Mouse (Mus musculus) embryonic facial prominence, embryonic 15.5 days (tissue): ENCODE measurements around the gene Smarca4. TPM values are rescaled to one million over a fixed set of nuclear protein-coding genes. Genes with fewer than 3 reads are reported as not detected.
"Not testable (repeated sequence)": the region's sequence is repeated elsewhere in the genome, so short reads cannot be mapped to it uniquely, and the experiment has no call there.

ENCODE experiments used
- ATAC-seq: fragments of 200-750 bp; cut with Nextera tagmentation; 2 replicates; pipeline ENCODE4 v1.8.0; 2017; ENCODE audit warnings: low read depth, moderate TSS enrichment; ENCODE audit not compliant: insufficient number of reproducible peaks, low FRiP score, low TSS enrichment
- H3K27ac ChIP-seq: fragments of 300-500 bp; sonication (generic); replicated peaks from 2 replicates; pipeline ENCODE4 v1.5.1; 2015; ENCODE audit warnings: mild to moderate bottlenecking, inconsistent platforms
- H3K27me3 ChIP-seq: fragments of 300-500 bp; sonication (generic); 2 replicates; pipeline ENCODE4 v1.6.1; 2015; ENCODE audit warnings: inconsistent platforms
- H3K36me3 ChIP-seq: fragments of 300-500 bp; sonication (generic); 2 replicates; pipeline ENCODE4 v1.6.1; 2015; ENCODE audit warnings: mild to moderate bottlenecking, inconsistent platforms
- H3K4me1 ChIP-seq: fragments of 300-500 bp; sonication (generic); 2 replicates; pipeline ENCODE4 v1.6.1; 2015; ENCODE audit warnings: inconsistent platforms
- H3K4me2 ChIP-seq: fragments of 300-500 bp; sonication (generic); replicated peaks from 2 replicates; pipeline ENCODE4 v1.6.1; 2015; ENCODE audit warnings: mild to moderate bottlenecking, inconsistent platforms
- H3K4me3 ChIP-seq: fragments of 300-500 bp; sonication (generic); replicated peaks from 2 replicates; pipeline ENCODE4 v1.5.1; 2015; ENCODE audit warnings: mild to moderate bottlenecking, inconsistent platforms
- H3K9ac ChIP-seq: fragments of 300-500 bp; sonication (generic); 2 replicates; pipeline ENCODE4 v1.6.1; 2015; ENCODE audit warnings: inconsistent platforms
- H3K9me3 ChIP-seq: fragments of 300-500 bp; sonication (generic); replicated peaks from 2 replicates; pipeline ENCODE4 v1.6.1; 2016; ENCODE audit warnings: inconsistent platforms
- WGBS: fragments of 180-500 bp; shearing (Covaris S2); methylation state at CpG from one replicate; pipeline ENCODE4 v1.1.7; 2015; 5-methylcytosine and 5-hydroxymethylcytosine counted together
- polyA plus RNA-seq: library from polyadenylated mRNA; unstranded; fragments of >200 nt; fragmentation: Nextera tagmentation; extraction: Ambion mirVana; gene quantifications from 2 replicates; pipeline ENCODE4 v1.2.1, GENCODE M21; 2015

The Smarca4 gene
- polyA plus RNA-seq, 1 experiment from 2014 or later = 78.5 TPM

DNA sequence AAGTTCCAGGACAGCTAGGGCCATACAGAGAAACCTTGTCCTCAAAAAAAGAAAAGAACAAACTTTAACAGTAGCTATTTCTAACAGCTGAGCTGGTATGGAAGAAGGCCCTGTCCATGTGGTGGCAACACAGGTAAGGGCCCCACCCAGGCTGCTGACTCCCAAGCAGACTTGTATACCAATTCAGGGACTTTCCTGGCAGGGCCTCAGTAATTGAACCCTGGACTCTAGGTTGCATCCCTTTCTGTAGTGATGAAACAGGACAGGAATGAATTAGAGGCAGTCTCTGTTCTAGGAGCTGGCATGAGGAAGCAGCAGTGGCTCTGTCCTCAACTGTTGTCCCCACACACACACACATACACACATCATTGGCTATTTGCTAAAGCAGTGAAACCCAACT is 78.1 kb downstream of the Smarca4 start:
- Histone ChIP-seq H3K36me3 (peaks cover 78% of the 10 kb centered on the region), H3K4me3 (no peak overlapping the region), H3K4me1 (no peaks in the 10 kb centered on the region), H3K9ac (no peak overlapping the region), H3K27ac (no peak overlapping the region), H3K4me2 (no peak overlapping the region), H3K27me3 (no peaks in the 10 kb centered on the region), H3K9me3 (no peaks in the 10 kb centered on the region)
- no peak for ATAC-seq

GRCm38 (mm10) chr9:21695229-21695792 is 79.3 kb downstream of the Smarca4 start:
- Histone ChIP-seq H3K4me1 (no peaks in the 10 kb centered on the region), H3K27ac (no peak overlapping the region), H3K9me3 (no peaks in the 10 kb centered on the region), H3K36me3 (peaks cover 77% of the 10 kb centered on the region), H3K27me3 (no peaks in the 10 kb centered on the region), H3K4me3 (no peak overlapping the region), H3K9ac (no peak overlapping the region), H3K4me2 (no peak overlapping the region)
- WGBS = 92% methylated on average over 5 of the region's 5 CpGs
- no peak for ATAC-seq

GRCm38 (mm10) chr9:21697121-21697520 is 81.2 kb downstream of the Smarca4 start:
- no peaks in the 10 kb centered on the region for H3K4me1 ChIP-seq
- WGBS = 88% methylated on average over 6 of the region's 6 CpGs
- H3K9ac ChIP-seq = no peak overlapping the region
- H3K9me3 ChIP-seq = no peaks in the 10 kb centered on the region
- no peak overlapping the region for H3K4me3 ChIP-seq
- H3K27ac ChIP-seq = no peak overlapping the region
- no peak overlapping the region for H3K4me2 ChIP-seq
- ATAC-seq = no peak
- peaks cover 84% of the 10 kb centered on the region for H3K36me3 ChIP-seq
- no peaks in the 10 kb centered on the region for H3K27me3 ChIP-seq

DNA sequence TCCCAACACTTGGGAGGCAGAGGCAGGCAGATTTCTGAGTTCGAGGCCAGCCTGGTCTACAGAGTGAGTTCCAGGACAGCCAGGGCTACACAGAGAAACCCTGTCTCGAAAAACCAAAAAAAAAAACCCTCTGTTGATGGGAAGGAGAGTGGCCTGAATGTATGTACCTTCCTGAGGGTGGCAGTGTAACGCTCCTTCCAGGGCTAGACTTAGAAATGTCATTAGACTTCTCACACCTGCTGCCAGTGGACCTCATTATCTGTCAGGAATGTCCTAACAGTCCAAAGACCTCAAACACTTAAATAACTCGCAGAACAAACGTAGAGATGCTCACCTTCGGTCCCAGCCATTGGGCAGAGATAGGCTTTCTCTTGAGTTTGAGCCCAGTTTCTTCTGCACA is 83.3 kb downstream of the Smarca4 start:
- H3K9me3 ChIP-seq, H3K4me3 ChIP-seq, H3K27me3 ChIP-seq, H3K27ac ChIP-seq, H3K4me1 ChIP-seq, H3K9ac ChIP-seq, ATAC-seq, H3K4me2 ChIP-seq: not testable (repeated sequence)
- WGBS = 87% methylated on average over 6 of the region's 6 CpGs
- peaks cover 83% of the 10 kb centered on the region for H3K36me3 ChIP-seq

DNA sequence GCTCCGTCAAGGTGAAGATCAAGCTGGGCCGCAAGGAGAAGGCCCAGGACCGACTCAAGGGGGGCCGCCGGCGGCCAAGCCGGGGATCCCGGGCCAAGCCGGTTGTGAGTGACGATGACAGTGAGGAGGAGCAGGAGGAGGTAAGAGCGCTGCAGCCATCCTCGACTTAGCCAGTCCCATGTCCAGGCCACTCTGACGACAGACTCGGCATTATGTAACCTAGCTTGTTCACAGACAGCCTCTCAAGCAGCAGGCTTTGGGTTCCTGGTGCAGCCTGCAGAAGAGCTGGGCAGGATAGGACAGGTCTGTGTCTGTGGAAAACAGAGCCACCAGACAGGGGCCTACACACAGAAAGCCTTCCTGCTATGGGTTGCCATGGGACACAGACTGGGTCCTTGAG is 85.1 kb downstream of the Smarca4 start:
- Histone ChIP-seq H3K36me3 (peaks cover 80% of the 10 kb centered on the region), H3K27ac (no peak overlapping the region), H3K4me1 (no peaks in the 10 kb centered on the region), H3K9ac (no peak overlapping the region), H3K4me2 (no peak overlapping the region), H3K27me3 (no peaks in the 10 kb centered on the region), H3K4me3 (no peak overlapping the region), H3K9me3 (no peaks in the 10 kb centered on the region)
- 85% methylated on average over 14 of the region's 14 CpGs for WGBS
- ATAC-seq = no peak

DNA sequence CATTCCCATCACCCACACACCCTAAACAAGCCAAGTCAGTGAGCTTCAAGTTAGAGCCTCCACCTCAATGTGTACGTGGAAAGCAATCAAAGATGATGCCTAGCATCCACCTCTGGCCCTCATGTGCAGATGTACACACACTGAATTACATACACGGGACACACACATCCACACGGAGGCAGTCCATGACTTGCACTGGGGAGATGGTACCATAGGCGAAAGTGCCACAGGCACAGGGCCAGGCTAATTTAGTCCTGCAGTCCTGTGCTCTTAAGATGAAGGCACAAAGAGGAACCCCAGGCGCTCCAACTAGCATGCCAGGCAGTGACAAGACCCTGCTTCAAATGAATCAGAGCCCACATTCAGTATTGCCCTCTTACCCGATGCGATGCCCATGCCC is 87.5 kb downstream of the Smarca4 start:
- Histone ChIP-seq H3K4me1 (no peaks in the 10 kb centered on the region), H3K27me3 (no peaks in the 10 kb centered on the region), H3K27ac (no peak overlapping the region), H3K9ac (no peak overlapping the region), H3K4me3 (no peak overlapping the region), H3K9me3 (no peaks in the 10 kb centered on the region), H3K4me2 (no peak overlapping the region), H3K36me3 (peaks cover 88% of the 10 kb centered on the region)
- ATAC-seq = no peak
- WGBS = 96% methylated on average over 7 of the region's 7 CpGs

GRCm38 (mm10) chr9:21706085-21706484 is 90.1 kb downstream of the Smarca4 start:
- no peak overlapping the region for H3K27ac ChIP-seq
- no peaks in the 10 kb centered on the region for H3K27me3 ChIP-seq
- H3K4me3 ChIP-seq = no peak overlapping the region
- no peaks in the 10 kb centered on the region for H3K9me3 ChIP-seq
- peaks cover 69% of the 10 kb centered on the region for H3K36me3 ChIP-seq
- ATAC-seq = no peak
- 80% methylated on average over 4 of the region's 4 CpGs for WGBS
- no peaks in the 10 kb centered on the region for H3K4me1 ChIP-seq
- H3K4me2 ChIP-seq = no peak overlapping the region
- H3K9ac ChIP-seq = no peak overlapping the region

GRCm38 (mm10) chr9:21706586-21707265 is 90.8 kb downstream of the Smarca4 start:
- H3K9me3 ChIP-seq = no peaks in the 10 kb centered on the region
- peaks cover 62% of the 10 kb centered on the region for H3K36me3 ChIP-seq
- H3K4me2 ChIP-seq = no peak overlapping the region
- no peak overlapping the region for H3K4me3 ChIP-seq
- H3K9ac ChIP-seq = no peak overlapping the region
- no peak overlapping the region for H3K27ac ChIP-seq
- 90% methylated on average over 8 of the region's 8 CpGs for WGBS
- no peaks in the 10 kb centered on the region for H3K4me1 ChIP-seq
- ATAC-seq = peak; percentile 37; the same call in 1 of the 2 replicates
- H3K27me3 ChIP-seq = no peaks in the 10 kb centered on the region

DNA sequence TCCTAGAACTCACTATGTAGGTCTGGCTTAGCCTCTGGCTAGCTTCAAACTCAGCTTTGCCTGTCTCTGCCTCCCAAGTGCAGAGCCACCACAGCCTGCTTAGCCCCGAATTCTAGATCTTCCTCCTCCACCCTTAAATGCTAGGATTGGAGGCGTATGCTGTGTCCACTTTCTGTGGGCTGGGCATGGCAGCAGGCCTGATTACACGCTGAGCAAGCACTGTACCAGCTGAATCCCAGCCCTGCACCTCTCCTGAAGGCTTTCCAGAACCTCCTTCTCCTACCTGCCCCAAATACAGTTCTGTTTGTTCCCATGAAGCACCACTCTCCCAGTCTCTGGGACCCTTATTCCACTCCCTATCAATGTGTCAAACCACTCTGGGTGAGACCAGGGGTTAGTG is 93.4 kb downstream of the Smarca4 start:
- ATAC-seq = no peak
- no peaks in the 10 kb centered on the region for H3K9me3 ChIP-seq
- WGBS = 89% methylated on average over 3 of the region's 3 CpGs
- H3K4me2 ChIP-seq = no peak overlapping the region
- H3K4me3 ChIP-seq = no peak overlapping the region
- H3K27ac ChIP-seq = no peak overlapping the region
- no peaks in the 10 kb centered on the region for H3K4me1 ChIP-seq
- peaks cover 38% of the 10 kb centered on the region for H3K36me3 ChIP-seq
- H3K27me3 ChIP-seq = no peaks in the 10 kb centered on the region
- H3K9ac ChIP-seq = no peak overlapping the region

DNA sequence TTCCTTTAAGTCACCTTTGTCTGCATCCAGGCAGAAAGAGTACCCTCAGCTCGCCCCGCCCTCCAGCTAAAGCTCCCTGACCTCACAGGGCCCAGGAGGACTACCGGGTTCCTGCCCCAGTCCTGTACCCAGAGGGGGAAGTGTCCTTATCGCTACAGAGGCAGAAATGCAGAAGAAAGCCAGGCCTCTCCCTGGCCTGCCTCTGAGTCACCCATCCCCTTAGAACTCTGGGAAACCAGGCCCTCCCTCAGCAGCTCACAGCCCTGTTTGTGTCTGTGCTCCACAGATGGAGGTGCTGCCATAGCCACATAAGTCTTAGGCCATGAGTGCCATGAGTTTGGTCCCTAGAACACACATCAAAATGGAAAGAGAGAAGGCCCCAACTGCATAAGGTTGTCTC is 99.3 kb downstream of the Smarca4 start:
- Histone ChIP-seq H3K27me3 (no peaks in the 10 kb centered on the region), H3K9me3 (no peaks in the 10 kb centered on the region), H3K9ac (no peak overlapping the region), H3K36me3 (no peaks in the 10 kb centered on the region), H3K27ac (no peak overlapping the region), H3K4me2 (no peak overlapping the region), H3K4me1 (no peaks in the 10 kb centered on the region), H3K4me3 (no peak overlapping the region)
- ATAC-seq = 0 out of 2 replicates have a peak, but pooled peaks have one; percentile 19
- WGBS = 58% methylated on average over 4 of the region's 4 CpGs

- ATAC-seq = no peak
- Histone ChIP-seq H3K9ac (no peak overlapping the region), H3K9me3 (no peaks in the 10 kb centered on the region), H3K27me3 (no peaks in the 10 kb centered on the region), H3K4me1 (0 out of 2 replicates have a peak, but pooled peaks cover 4% of the 10 kb centered on the region), H3K36me3 (no peaks in the 10 kb centered on the region), H3K4me2 (no peak overlapping the region), H3K4me3 (no peak overlapping the region), H3K27ac (no peak overlapping the region)
- 87% methylated on average over 2 of the region's 2 CpGs for WGBS
These were observed 101.0 kb downstream of the Smarca4 start for GRCm38 (mm10) chr9:21717015-21717414.

DNA sequence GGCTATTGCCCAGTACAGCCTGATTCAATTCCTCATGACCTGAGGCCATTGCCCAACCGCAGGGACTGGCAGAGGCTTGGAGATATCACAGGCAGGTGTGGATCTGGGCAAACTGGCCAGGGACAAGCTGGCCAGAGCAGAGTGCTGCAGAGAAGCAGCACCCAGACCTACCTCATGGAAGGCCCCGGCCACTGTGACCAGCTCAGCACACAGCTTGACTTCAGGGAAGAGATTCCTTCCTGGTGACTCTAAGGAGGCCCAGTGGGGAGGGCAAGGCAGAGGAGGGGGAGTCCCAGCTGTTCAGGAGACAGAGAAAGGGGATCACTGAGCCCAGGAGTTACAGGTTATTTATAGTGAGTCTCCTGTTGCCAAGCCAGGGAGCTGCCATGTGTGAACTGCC is 105.1 kb downstream of the Smarca4 start:
- ATAC-seq = no peak
- Histone ChIP-seq H3K27ac (no peak overlapping the region; the same call in 1 of the 2 replicates), H3K36me3 (no peaks in the 10 kb centered on the region), H3K27me3 (no peaks in the 10 kb centered on the region), H3K9me3 (no peaks in the 10 kb centered on the region), H3K9ac (no peak overlapping the region), H3K4me3 (no peak overlapping the region), H3K4me2 (no peak overlapping the region), H3K4me1 (peaks cover 26% of the 10 kb centered on the region)
- WGBS = 65% methylated on average over 2 of the region's 2 CpGs
